Mouse (Mus musculus) stomach, adult 2 months (tissue): ENCODE measurements around the gene Lss. TPM values are rescaled to one million over a fixed set of nuclear protein-coding genes. Genes with fewer than 3 reads are reported as not detected.

Experiments used
- polyA plus RNA-seq: library from polyadenylated mRNA; depleted of rRNA; stranded (reverse); fragments of >200 nt; gene quantifications from 2 replicates; pipeline ENCODE4 v1.2.3, GENCODE M21; 2012; rRNA removed

Lss gene
- polyA plus RNA-seq: 25.2 and 26.0 TPM in 2 replicates

DNA sequence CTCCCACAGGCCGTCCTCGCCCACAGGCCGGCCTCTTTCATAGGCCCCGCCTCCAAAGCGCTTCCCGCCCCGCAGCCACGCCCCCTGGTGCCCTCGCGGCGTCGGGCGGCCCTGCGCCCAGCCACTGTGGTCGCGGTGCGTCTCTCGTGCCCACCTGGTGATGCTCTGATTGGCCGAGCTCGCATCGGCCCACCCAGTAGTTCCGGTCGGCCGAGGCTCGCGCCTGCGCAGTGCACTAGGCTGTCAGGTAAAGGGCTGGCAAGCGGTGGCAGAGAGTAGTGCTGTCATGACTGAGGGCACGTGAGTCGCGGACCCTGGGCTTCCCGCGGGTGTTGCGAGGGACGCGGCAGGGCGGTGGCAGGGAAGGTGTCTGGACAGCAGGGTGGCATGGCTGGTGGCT is at the start of gene Lss:
Gene Lss, plus strand, starts transcription at position 214 of the 400 bp plus-strand sequence.

DNA sequence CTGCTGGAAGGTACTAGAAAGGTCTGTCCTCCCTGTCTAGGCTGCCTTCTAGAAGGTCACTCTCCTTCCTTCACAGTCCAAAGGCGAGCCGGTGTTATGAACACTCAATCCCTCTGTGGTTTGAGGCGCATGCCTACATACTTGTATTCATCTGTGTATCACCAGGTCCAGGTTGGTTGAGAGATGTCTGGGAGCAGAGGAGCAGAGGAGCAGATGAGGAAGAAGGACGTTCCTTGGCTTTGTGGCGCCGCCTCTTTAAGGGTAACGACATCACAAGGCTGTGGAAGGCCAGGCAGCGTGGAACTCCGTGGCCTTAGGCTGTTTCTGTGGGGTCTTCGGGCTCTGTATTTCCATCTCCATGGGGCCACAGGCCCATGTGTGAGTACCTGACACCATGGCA is 30.6 kb downstream of the Lss start, which contains the start of gene Spatc1l:
Gene Spatc1l, plus strand, starts transcription at position 301 of the 400 bp plus-strand sequence.

GRCm38 (mm10) chr10:76575374-76575773 is 44.0 kb downstream of the Lss start, which contains the start of gene Ftcd:
Gene Ftcd (plus strand): TSS chr10:76575648.

Other genes starting within 250 kb of the Lss start
- gene Dip2a, start 186.3 kb upstream of the Lss start, polyA plus RNA-seq: 6.3 and 13.0 TPM in 2 replicates
- gene AC141477.1, start 91.1 kb upstream of the Lss start, polyA plus RNA-seq: not detected in 2 replicates
- gene Pcnt, start 88.8 kb upstream of the Lss start, polyA plus RNA-seq: 3.5 TPM in 2 replicates
- gene 2610028H24Rik, start 82.5 kb upstream of the Lss start, polyA plus RNA-seq: 0.10 and 0.12 TPM in 2 replicates
- gene Mcm3ap, start 62.7 kb upstream of the Lss start, polyA plus RNA-seq: 4.0 and 5.2 TPM in 2 replicates
- 1.8 and 2.4 TPM in 2 replicates for gene Ybey, start 62.5 kb upstream of the Lss start, polyA plus RNA-seq
- gene Spatc1l, start 30.7 kb downstream of the Lss start, polyA plus RNA-seq: 0.06 TPM in 1 of 2 replicates, not detected in the other
- 0.54 TPM in 1 of 2 replicates, not detected in the other for gene Ftcd, start 44.1 kb downstream of the Lss start, polyA plus RNA-seq
- gene Col6a2, start 92.0 kb downstream of the Lss start, polyA plus RNA-seq: 105 and 117 TPM in 2 replicates
- gene Col6a1, start 194.6 kb downstream of the Lss start, polyA plus RNA-seq: 69.9 and 83.4 TPM in 2 replicates